Mouse (Mus musculus) kidney, adult 2 months (tissue): ENCODE measurements at regions not wholly inside any gene's neighbourhood (a gene's known extent, or its start where the extent isn't known, plus 50 kb on each side); places are given as distances from the start of the nearest gene placed in this dataset.

Experiments used
- CTCF ChIP-seq: fragments of 200-500 bp; conservative IDR thresholded peaks from 2 replicates; pipeline ENCODE4 v1.5.1; 2011; ENCODE audit warnings: low read depth, mild to moderate bottlenecking, control low read depth, low read length, moderate library complexity, mixed read lengths; ENCODE audit not compliant: insufficient read depth, insufficient read length
- POLR2A ChIP-seq: fragments of 200-500 bp; IDR thresholded peaks from one replicate; pipeline ENCODE4 v1.6.1; 2011; ENCODE audit warnings: low read depth, low read length, control low read depth

DNA sequence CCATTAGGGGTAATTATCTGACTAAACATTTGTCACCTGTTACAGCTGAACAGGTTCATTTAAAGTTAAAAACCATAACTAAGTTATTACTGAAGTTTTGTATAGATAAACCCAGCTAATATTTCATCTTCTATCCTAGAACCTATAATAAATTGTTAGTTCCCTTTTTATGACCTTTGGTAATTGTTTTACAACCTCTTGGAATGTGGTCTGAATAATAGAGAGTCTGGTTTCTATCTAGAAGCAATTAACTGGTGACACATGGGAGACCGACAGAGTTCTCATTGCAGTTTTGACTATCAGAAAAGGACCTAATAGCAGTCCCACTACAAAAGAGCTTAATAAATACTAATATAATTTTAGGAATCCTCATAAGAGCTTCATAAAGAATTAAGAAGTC lies 330.2 kb downstream of the Vgll3 start:
- no peak for TF ChIP-seq CTCF
- no peak for TF ChIP-seq POLR2A
